In genomic region chr8:106610958-106611640, GRCm38 (mm10) we compare ENCODE assay signal across 13 mouse cellular contexts. TPM values are rescaled to one million over a fixed set of nuclear protein-coding genes. Genes with fewer than 3 reads are reported as not detected.
DNase-seq lines count a peak whose midpoint lies in the region; ATAC-seq and TF ChIP-seq lines count a peak whose summit lies in the region.
"Had no signal": no experiment of that assay in that cellular context is flagged by ENCODE, and none has a peak within 500 bp of the region (broad histone marks: within the 10 kb centered on the region; RNA-seq: fewer than 3 reads in every experiment).

No protein-coding gene starts in this region.

- peak; percentile 40 for DNase-seq in kidney, postnatal 0 days (ENCODE audit: low spot score)
- DNase-seq in lung, postnatal 14 days, result peak; percentile 60
- no peak for DNase-seq in left cerebral cortex, adult 2 months (ENCODE audit: extremely low spot score in 1 of 2, low spot score in 2 of 2)
- no peak for DNase-seq in gastrocnemius, postnatal 4 days (ENCODE audit: low spot score in 2 of 2)
- DNase-seq in thymus, adult 18-20 months, result no peak
- DNase-seq: adrenal gland, postnatal 36 days; cerebellum, adult 9-11 months; thymus, postnatal 36 days had no signal

- 53% methylated on average over 9 of the region's 9 CpGs for WGBS in embryonic facial prominence, embryonic 13.5 days
- WGBS in kidney, postnatal 0 days, result 64% methylated on average over 9 of the region's 9 CpGs
- 72% methylated on average over 9 of the region's 9 CpGs for WGBS in forebrain, embryonic 15.5 days

- no peaks in the 10 kb centered on the region for H3K27me3 ChIP-seq in ES-Bruce4 (ENCODE audit: control insufficient read depth, insufficient read depth, low read length, poor library complexity, severe bottlenecking)
- H3K27me3 ChIP-seq in embryonic facial prominence, embryonic 13.5 days, result peaks cover 16% of the 10 kb centered on the region
- H3K27me3 ChIP-seq in kidney, postnatal 0 days (ENCODE audit: insufficient read depth, low read length), result no peaks in the 10 kb centered on the region
- H3K27me3 ChIP-seq in forebrain, embryonic 15.5 days, result peaks cover 2% of the 10 kb centered on the region; the same call in 1 of the 2 replicates

- peak overlapping the region; percentile 52 for H3K4me3 ChIP-seq in ES-Bruce4 (ENCODE audit: low read depth, low read length)
- H3K4me3 ChIP-seq in embryonic facial prominence, embryonic 13.5 days, result no peak overlapping the region
- no peak overlapping the region for H3K4me3 ChIP-seq in kidney, postnatal 0 days (replicated peaks; ENCODE audit: low read depth, low read length)
- no peak overlapping the region for H3K4me3 ChIP-seq in left cerebral cortex, adult 2 months
- no peak overlapping the region for H3K4me3 ChIP-seq in forebrain, embryonic 15.5 days
- H3K4me3 ChIP-seq: neural tube, embryonic 12.5 days had no signal

- H3K9me3 ChIP-seq in ES-Bruce4 (replicated peaks; ENCODE audit: control insufficient read depth, insufficient read depth, low read length, poor library complexity, severe bottlenecking), result no peaks in the 10 kb centered on the region
- no peaks in the 10 kb centered on the region for H3K9me3 ChIP-seq in embryonic facial prominence, embryonic 13.5 days
- H3K9me3 ChIP-seq in kidney, postnatal 0 days (replicated peaks; ENCODE audit: low read length), result no peaks in the 10 kb centered on the region
- H3K9me3 ChIP-seq in forebrain, embryonic 15.5 days, result no peaks in the 10 kb centered on the region
- H3K9me3 ChIP-seq: neural tube, embryonic 12.5 days had no signal

- H3K27ac ChIP-seq in ES-Bruce4 (ENCODE audit: insufficient read depth, low read length), result peak overlapping the region; percentile 100
- H3K27ac ChIP-seq in embryonic facial prominence, embryonic 13.5 days, result peak overlapping the region; percentile 53
- peak overlapping the region; percentile 71 for H3K27ac ChIP-seq in kidney, postnatal 0 days
- H3K27ac ChIP-seq in left cerebral cortex, adult 2 months, result no peak overlapping the region
- H3K27ac ChIP-seq in forebrain, embryonic 15.5 days (replicated peaks), result no peak overlapping the region
- H3K27ac ChIP-seq: neural tube, embryonic 12.5 days had no signal

- peak; percentile 85 for TF ChIP-seq EP300 in ES-Bruce4 (IDR thresholded peaks at IDR 0.05; ENCODE audit: insufficient read depth, low read depth, low read length)

- H3K9ac ChIP-seq in ES-Bruce4 (ENCODE audit: low read depth, poor library complexity, severe bottlenecking), result peak overlapping the region; percentile 75
- no peak overlapping the region for H3K9ac ChIP-seq in embryonic facial prominence, embryonic 13.5 days
- H3K9ac ChIP-seq in kidney, postnatal 0 days (ENCODE audit: low read depth, low read length), result no peak overlapping the region
- H3K9ac ChIP-seq in forebrain, embryonic 15.5 days (replicated peaks), result no peak overlapping the region
- H3K9ac ChIP-seq: neural tube, embryonic 12.5 days had no signal

- no peak for ATAC-seq in embryonic facial prominence, embryonic 13.5 days (ENCODE audit: insufficient number of reproducible peaks, insufficient read depth, low FRiP score, low TSS enrichment, low read depth)
- ATAC-seq in kidney, postnatal 0 days (replicated peaks; ENCODE audit: low FRiP score, low read depth), result no peak
- ATAC-seq in forebrain, embryonic 15.5 days (replicated peaks), result no peak
- ATAC-seq: forebrain, embryonic 16.5 days had no signal

- H3K36me3 ChIP-seq in ES-Bruce4 (ENCODE audit: control insufficient read depth, insufficient read depth, low read length, poor library complexity, severe bottlenecking), result peaks cover under 1% of the 10 kb centered on the region
- H3K36me3 ChIP-seq in embryonic facial prominence, embryonic 13.5 days, result no peaks in the 10 kb centered on the region
- no peaks in the 10 kb centered on the region for H3K36me3 ChIP-seq in kidney, postnatal 0 days (ENCODE audit: insufficient read depth, low read length)
- no peaks in the 10 kb centered on the region for H3K36me3 ChIP-seq in forebrain, embryonic 15.5 days
- H3K36me3 ChIP-seq: neural tube, embryonic 12.5 days had no signal

- H3K4me1 ChIP-seq in ES-Bruce4 (ENCODE audit: control insufficient read depth, insufficient read depth, low read length), result peaks cover 14% of the 10 kb centered on the region
- peaks cover 20% of the 10 kb centered on the region; the same call in 1 of the 2 replicates for H3K4me1 ChIP-seq in embryonic facial prominence, embryonic 13.5 days
- no peaks in the 10 kb centered on the region; the same call in 1 of the 2 replicates for H3K4me1 ChIP-seq in kidney, postnatal 0 days (replicated peaks; ENCODE audit: insufficient read depth, low read length)
- H3K4me1 ChIP-seq in forebrain, embryonic 15.5 days, result no peaks in the 10 kb centered on the region
- H3K4me1 ChIP-seq: neural tube, embryonic 12.5 days had no signal

- H3K4me2 ChIP-seq in embryonic facial prominence, embryonic 13.5 days, result no peak overlapping the region
- H3K4me2 ChIP-seq in kidney, postnatal 0 days (ENCODE audit: low read length), result no peak overlapping the region
- no peak overlapping the region for H3K4me2 ChIP-seq in forebrain, embryonic 15.5 days (replicated peaks)
- H3K4me2 ChIP-seq: neural tube, embryonic 12.5 days had no signal

- no peak for TF ChIP-seq CTCF in ES-Bruce4 (IDR thresholded peaks at IDR 0.05; ENCODE audit: low read depth, low read length)
- TF ChIP-seq CTCF in kidney, postnatal 0 days (IDR thresholded peaks at IDR 0.05; ENCODE audit: low read depth), result no peak
- TF ChIP-seq CTCF in left cerebral cortex, adult 2 months (IDR thresholded peaks at IDR 0.05), result no peak

- intact Hi-C loops in left cerebral cortex, adult 2 months (cut with DNase I), result loop anchor here (10.0 kb wide), 1 partner anchor 246 kb away; no protein-coding TSS in a partner anchor

- no peak for TF ChIP-seq POLR2A in ES-Bruce4 (IDR thresholded peaks at IDR 0.05; ENCODE audit: insufficient read depth, low read length)

RNA-seq across cellular contexts. Expression of gene Cdh1, which starts 7.9 kb away (rescaled TPM):
- 347 and 358 TPM in 2 replicates for polyA plus RNA-seq in ES-Bruce4 (2011; ENCODE audit: insufficient read depth, insufficient read length, low read depth, missing spikeins)
- 37.9 and 44.5 TPM in 2 replicates for polyA plus RNA-seq in embryonic facial prominence, embryonic 13.5 days (2015; fragmentation: Nextera tagmentation; extraction: Ambion mirVana)
- 74.0 and 89.3 TPM in 2 replicates for polyA plus RNA-seq in kidney, postnatal 0 days (2015; fragmentation: Nextera tagmentation; extraction: Ambion mirVana)
- 1 to 10 TPM; 1.3 to 2.2 TPM for total RNA-seq in left cerebral cortex, adult 2 months (2021)
- 1 to 10 TPM; 1.2 TPM for total RNA-seq in gastrocnemius, postnatal 4 days (2021)
- 1.2 and 1.8 TPM in 2 replicates for polyA plus RNA-seq in forebrain, embryonic 15.5 days (2015; fragmentation: Nextera tagmentation; extraction: Ambion mirVana)
- total RNA-seq: adrenal gland, postnatal 36 days had no signal

RNA-seq across cellular contexts. Expression of gene Gm10073, which starts 37.8 kb away (rescaled TPM):
- 498 and 566 TPM in 2 replicates for polyA plus RNA-seq in ES-Bruce4 (2011; ENCODE audit: insufficient read depth, insufficient read length, low read depth, missing spikeins)
- 9.8 and 34.6 TPM in 2 replicates for polyA plus RNA-seq in embryonic facial prominence, embryonic 13.5 days (2015; fragmentation: Nextera tagmentation; extraction: Ambion mirVana)
- polyA plus RNA-seq in kidney, postnatal 0 days (2015; fragmentation: Nextera tagmentation; extraction: Ambion mirVana), result 10.5 and 15.1 TPM in 2 replicates
- total RNA-seq in left cerebral cortex, adult 2 months (2021), result 10 to 100 TPM; 76.6 to 90.7 TPM
- total RNA-seq in gastrocnemius, postnatal 4 days (2021), result 100 to 1,000 TPM; 157 to 177 TPM
- 5.2 and 7.9 TPM in 2 replicates for polyA plus RNA-seq in forebrain, embryonic 15.5 days (2015; fragmentation: Nextera tagmentation; extraction: Ambion mirVana)

Comparison
In these comparisons a context has a peak if more than half of its experiments do, and no peak if none do; other contexts are left out.
1. H3K27ac ChIP-seq: peak in ES-Bruce4 (single experiment), embryonic facial prominence, embryonic 13.5 days (single experiment) and kidney, postnatal 0 days (single experiment); none in left cerebral cortex, adult 2 months (single experiment) and forebrain, embryonic 15.5 days (single experiment).
2. DNase-seq: peak in kidney, postnatal 0 days (single experiment) and lung, postnatal 14 days (single experiment); none in left cerebral cortex, adult 2 months (0 of 2), gastrocnemius, postnatal 4 days (0 of 2) and thymus, adult 18-20 months (0 of 2).
3. RNA of gene Cdh1, which starts 7.9 kb away (polyA plus RNA-seq): 347 to 358 TPM in ES-Bruce4, 74.0 to 89.3 TPM in kidney, postnatal 0 days and 37.9 to 44.5 TPM in embryonic facial prominence, embryonic 13.5 days; 1.2 to 1.8 TPM in forebrain, embryonic 15.5 days; every median in the first group is over 10 times any median in the second.
4. RNA of gene Gm10073, which starts 37.8 kb away (polyA plus RNA-seq): 498 to 566 TPM in ES-Bruce4; 10.5 to 15.1 TPM in kidney, postnatal 0 days, 9.8 to 34.6 TPM in embryonic facial prominence, embryonic 13.5 days and 5.2 to 7.9 TPM in forebrain, embryonic 15.5 days; every median in the first group is over 10 times any median in the second.